Mouse (Mus musculus) C2C12 (cell line): Measurements from ENCODE around the gene 2900026A02Rik.

Experiments used
- CTCF ChIP-seq: IDR thresholded peaks from one replicate; pipeline ENCODE4 v1.5.1; 2011; ENCODE audit not compliant: control insufficient read depth, insufficient read depth, insufficient read length
- MAX ChIP-seq: IDR thresholded peaks from one replicate; pipeline ENCODE4 v1.6.1; 2011; ENCODE audit warnings: mild to moderate bottlenecking, control low read depth
- MYOD1 ChIP-seq: IDR thresholded peaks from one replicate; pipeline ENCODE4 v1.6.1; 2011; ENCODE audit warnings: low read depth; ENCODE audit not compliant: control insufficient read depth, insufficient read length
- MYOG ChIP-seq: IDR thresholded peaks from one replicate; pipeline ENCODE4 v1.6.1; 2011; ENCODE audit not compliant: control insufficient read depth, insufficient read length; ENCODE audit errors: extremely low read depth
- USF1 ChIP-seq: IDR thresholded peaks from one replicate; pipeline ENCODE4 v1.6.1; 2011; ENCODE audit warnings: low read depth, mild to moderate bottlenecking, control low read depth, moderate library complexity

- no peak for TF ChIP-seq CTCF
- no peak for TF ChIP-seq MYOG
- TF ChIP-seq MAX: no peak
- TF ChIP-seq MYOD1: no peak
- no peak for TF ChIP-seq USF1
These were observed 11.7 kb downstream of the 2900026A02Rik start for GRCm38 (mm10) chr5:113209401-113209750.
